Mouse (Mus musculus): ENCODE measurements at regions not wholly inside any gene's neighbourhood (a gene's known extent, or its start where the extent isn't known, plus 50 kb on each side); places are given as distances from the start of the nearest gene placed in this dataset.

GRCm38 (mm10) chr12:110177826-110178225, 101.0 kb upstream of the Dio3 start:
- no peak for DNase-seq (ENCODE audit: low spot score in 2 of 2)

- DNase-seq (ENCODE audit: low spot score in 2 of 2) = no peak
These were observed 95.4 kb upstream of the Dio3 start for GRCm38 (mm10) chr12:110183473-110183872.

DNA sequence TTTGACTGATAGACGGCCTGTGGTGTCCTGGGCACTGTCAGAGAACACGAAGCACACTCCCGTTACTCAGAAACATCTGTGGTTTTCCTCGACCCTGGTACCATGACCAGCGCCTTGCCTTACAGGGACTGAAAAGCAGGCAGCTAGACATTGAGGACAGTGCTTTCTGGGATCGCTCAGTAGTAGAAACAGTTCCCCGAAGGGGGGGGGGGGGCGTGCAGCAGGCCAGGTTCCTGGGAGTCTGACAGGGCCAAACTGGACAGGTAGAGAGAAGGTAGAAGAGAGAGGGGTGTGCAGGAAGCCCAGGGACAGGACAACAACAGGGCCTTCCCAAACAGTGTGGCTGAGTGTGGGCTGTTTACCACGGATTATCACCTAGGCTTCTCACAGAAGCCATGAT, 93.5 kb upstream of the Dio3 start:
- DNase-seq (ENCODE audit: low spot score in 2 of 2) = no peak

DNA sequence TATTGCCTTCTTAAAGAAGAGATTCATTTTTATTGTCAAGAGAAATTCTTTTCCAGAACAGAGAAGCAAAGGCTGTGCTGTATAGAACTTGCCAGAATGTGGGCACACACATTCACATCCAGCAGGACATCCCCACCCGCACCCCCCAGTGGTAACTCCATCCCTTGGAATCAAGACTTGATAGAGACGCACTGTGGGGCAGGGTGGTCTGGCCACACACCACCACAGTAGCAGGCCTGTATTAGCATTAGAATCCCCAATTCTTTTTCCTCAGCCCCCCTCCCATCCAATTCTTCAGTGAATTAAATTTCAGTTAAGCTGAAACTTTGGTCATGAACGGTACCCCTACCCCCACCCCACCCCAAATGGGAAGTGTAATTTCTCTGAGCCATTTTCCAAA, 92.5 kb upstream of the Dio3 start:
- DNase-seq (ENCODE audit: low spot score in 2 of 2) = no peak

- DNase-seq (ENCODE audit: low spot score in 2 of 2) = no peak
These were observed 92.0 kb upstream of the Dio3 start for GRCm38 (mm10) chr12:110186911-110187245.

- DNase-seq (ENCODE audit: low spot score in 2 of 2) = no peak
These were observed 91.4 kb upstream of the Dio3 start for GRCm38 (mm10) chr12:110187246-110188135.

DNA sequence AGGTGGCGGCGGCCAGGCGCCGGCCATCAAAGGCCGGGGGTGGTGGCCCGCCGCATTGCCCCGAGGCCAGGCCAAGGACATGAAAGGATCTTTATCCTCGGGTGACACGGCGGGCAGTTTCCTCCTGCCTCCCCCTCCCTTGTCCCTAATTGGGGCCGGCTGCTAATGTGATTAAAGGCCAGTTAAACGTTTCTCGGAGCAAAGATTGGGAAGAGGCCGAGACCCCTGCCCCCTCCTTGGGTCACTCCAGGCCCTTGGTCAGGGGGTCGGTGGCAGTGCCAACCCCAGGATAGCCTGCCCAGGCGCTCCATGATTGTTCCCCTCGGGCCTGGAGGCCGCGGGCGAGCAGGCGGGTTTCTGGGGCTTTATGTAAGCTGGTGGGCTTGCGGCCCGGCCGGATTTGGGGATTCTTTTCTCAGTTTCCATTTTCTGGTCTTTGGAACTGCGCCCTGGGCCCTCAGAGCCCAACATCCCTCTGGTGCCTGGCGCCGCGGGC, 90.7 kb upstream of the Dio3 start:
- no peak for DNase-seq (ENCODE audit: low spot score in 2 of 2)

DNA sequence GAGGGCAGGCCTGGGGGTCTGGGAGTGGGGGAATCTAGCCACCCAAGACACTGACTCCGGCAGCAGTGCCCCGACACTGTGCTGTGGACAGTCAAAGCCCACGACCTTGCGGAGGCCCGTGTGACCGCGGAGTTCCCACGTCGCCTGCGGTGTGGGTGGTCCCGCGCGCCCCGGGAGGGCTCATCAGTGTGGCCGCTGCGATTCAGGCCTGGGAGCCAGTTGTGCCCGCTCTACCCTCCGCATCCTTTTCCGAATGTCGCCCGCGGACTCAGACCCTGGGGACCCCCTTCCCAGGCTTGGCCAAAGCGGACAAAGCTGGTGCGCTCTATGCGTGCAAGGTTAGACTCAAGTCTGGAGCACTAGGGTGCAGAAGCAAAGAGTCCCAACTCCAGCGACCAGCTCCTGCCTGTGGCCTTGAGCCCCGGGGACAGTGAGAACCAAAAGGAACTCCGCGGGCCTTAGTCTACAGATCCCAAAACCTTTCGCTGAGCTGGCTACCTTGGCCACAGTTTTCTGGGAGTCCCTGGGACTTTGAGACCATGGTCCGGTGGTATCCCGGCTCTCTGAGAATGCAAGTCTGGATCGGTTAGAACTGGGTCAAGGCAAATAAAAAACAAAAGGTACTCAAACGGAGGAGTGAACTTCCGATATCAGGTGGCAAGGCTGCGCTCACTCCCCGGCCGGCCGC, 90.1 kb upstream of the Dio3 start:
- no peak for DNase-seq (ENCODE audit: low spot score in 2 of 2)

- DNase-seq (ENCODE audit: low spot score in 2 of 2) = no peak
These were observed 89.6 kb upstream of the Dio3 start for GRCm38 (mm10) chr12:110189329-110189642.

DNA sequence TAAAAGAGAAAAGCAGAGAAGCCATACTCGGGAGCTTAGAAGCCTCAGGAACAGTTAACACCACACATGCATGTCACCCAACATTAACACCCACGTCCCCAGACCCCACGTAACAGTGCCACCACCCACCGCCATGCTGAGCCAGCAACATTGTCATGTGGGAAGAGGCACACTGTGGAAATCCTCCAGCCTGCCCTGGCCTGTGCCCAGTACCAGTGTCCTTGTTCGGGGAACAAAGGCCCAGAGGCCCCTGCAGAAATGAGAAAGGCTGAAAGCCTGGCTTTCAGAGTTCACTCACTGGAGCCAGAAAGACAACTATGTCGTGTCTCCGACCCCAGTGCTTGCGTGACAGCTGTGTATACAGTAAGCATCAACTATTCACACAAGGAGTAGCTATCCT, 86.7 kb upstream of the Dio3 start:
- no peak for DNase-seq (ENCODE audit: low spot score in 2 of 2)

- no peak for DNase-seq (ENCODE audit: low spot score in 2 of 2)
These were observed 81.5 kb upstream of the Dio3 start for GRCm38 (mm10) chr12:110197366-110197765.

GRCm38 (mm10) chr12:110200471-110200870, 78.4 kb upstream of the Dio3 start:
- no peak for DNase-seq (ENCODE audit: low spot score in 2 of 2)

- no peak for DNase-seq (ENCODE audit: low spot score in 2 of 2)
These were observed 78.0 kb upstream of the Dio3 start for GRCm38 (mm10) chr12:110200887-110201286.

DNA sequence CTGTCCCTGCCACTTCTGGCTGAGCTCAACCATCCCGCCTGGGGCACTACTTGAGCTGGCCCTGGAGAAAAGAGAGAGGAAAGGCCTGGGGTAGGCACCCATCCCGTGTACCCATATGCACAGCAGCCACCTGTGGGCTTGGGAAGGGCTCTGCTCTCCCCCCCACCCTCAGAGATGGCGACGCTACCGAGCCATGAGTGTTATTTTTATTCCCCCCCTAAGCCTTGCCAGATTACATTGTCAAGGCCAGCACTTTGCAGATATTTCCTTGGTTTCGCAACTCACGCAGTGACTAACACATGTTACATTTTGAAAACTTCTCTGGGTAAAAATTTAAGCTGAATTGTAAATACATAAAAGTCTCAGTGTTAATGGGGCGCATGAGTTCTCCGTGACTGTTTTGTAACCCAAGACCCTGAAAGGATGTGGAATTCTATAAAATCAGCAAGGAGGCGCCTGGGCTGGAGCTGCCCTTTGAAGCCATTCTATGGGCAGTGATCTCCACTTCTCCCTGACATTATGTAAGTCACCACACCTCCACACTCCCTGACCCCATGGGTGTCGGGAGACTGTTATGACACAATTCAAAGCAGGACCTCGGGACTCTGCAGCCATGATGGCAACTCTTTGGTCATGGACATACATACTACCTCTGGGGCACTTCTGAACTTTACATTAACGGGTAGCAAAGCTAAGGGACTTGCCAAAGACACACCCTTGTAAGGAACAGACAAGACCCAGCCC, 75.4 kb upstream of the Dio3 start:
- DNase-seq (ENCODE audit: low spot score in 2 of 2) = no peak

GRCm38 (mm10) chr12:110204246-110204989, 74.5 kb upstream of the Dio3 start:
- no peak for DNase-seq (ENCODE audit: low spot score in 2 of 2)

GRCm38 (mm10) chr12:110206271-110206670, 72.6 kb upstream of the Dio3 start:
- no peak for DNase-seq (ENCODE audit: low spot score in 2 of 2)

DNA sequence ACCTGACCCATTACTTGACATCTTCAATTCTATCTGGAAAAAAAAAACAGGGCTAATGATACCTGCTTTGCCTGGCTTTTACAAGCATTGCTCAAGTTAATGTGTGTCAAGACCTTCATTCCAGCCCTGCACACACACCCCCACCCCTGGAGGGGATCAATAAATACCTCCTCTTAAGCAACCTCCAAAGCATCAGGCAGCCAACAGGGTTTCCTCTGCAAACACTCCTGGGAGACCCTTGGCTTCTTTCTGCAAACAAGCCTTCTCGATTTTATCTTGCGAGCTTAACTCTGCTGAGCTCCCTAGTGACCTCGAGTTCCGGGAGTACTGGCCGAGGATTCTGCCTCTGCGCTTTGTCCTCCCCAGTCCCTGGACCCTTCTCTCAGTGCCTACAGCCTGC, 72.1 kb upstream of the Dio3 start:
- no peak for DNase-seq (ENCODE audit: low spot score in 2 of 2)

- no peak for DNase-seq (ENCODE audit: low spot score in 2 of 2)
These were observed 71.5 kb upstream of the Dio3 start for GRCm38 (mm10) chr12:110207246-110207852.

DNA sequence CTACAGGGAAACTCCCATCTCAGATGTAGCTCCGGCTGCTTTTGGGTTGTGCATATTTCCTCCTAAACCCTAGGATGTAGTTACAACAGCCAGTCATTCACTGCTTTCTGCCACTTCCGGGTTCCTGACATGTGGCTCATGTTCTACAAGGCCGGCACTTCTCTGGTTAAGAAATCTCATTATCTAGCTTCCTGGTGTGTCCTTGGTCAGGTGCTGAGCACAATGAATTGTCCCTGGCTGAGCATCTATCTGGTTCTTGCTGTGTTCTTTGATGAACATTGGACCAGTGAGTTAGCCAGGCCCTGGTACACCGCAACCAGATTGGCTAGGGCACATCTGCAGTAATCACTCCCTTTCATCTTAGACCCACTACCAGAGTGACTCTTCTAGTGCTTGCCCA, 66.2 kb upstream of the Dio3 start:
- DNase-seq (ENCODE audit: low spot score in 2 of 2) = no peak

DNA sequence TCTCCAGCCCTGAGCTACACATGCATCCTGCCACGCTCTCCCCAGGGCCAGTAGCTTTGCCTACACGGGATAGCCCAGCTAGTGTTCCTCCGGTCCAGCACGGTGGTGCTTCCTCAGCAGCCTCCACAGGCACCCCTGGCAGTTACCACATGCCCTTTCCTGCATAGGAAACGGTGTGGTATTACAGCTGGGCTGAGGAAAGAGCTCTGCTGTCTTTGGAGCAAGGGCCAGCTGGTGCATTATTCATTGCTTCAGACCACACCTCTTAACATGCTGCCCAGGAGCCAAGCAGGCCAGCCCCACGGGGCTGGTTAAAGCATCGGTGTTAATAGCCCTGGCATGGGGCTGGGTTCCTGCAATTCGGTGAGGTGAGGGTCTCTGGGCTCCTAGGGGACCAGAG, 64.0 kb upstream of the Dio3 start:
- no peak for DNase-seq (ENCODE audit: low spot score in 2 of 2)

DNA sequence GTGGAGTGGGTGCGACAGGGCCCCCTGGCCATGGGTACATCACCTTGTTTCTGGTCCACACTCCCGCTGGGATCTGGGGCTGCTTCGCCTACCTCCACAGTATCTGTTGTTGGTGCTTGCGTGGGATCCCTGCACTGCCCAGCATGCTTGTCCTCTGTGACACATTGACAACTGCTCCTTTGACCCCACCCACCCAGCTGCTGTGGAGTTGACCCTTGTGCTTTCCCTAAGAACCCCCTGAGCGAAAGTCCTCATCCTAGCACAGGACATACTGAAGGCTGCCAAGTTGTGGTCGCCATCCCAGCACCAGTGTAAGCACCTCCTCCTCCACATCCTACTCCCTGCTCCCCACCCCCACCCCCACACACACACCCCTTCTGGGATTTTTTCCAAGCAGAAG, 63.6 kb upstream of the Dio3 start:
- no peak for DNase-seq (ENCODE audit: low spot score in 2 of 2)

GRCm38 (mm10) chr12:110219750-110220149, 59.1 kb upstream of the Dio3 start:
- DNase-seq (ENCODE audit: low spot score in 2 of 2) = no peak

All from right cerebral cortex, postnatal 10 days (tissue).